Comparison of ENCODE assay signal across 15 mouse cellular contexts in genomic region chr3:19828518-19829246, GRCm38 (mm10).
"Had no signal": no experiment of that assay in that cellular context is flagged by ENCODE, and none has a peak within 500 bp of the region (broad histone marks: within the 10 kb centered on the region; RNA-seq: fewer than 3 reads in every experiment).

No protein-coding gene starts in this region.

- H3K27ac ChIP-seq: limb, embryonic 12.5 days; liver, embryonic 13.5 days; stomach, postnatal 0 days had no signal

- H3K27me3 ChIP-seq: limb, embryonic 12.5 days; liver, embryonic 13.5 days had no signal

- H3K4me3 ChIP-seq: limb, embryonic 12.5 days; liver, embryonic 13.5 days; myocyte had no signal

- H3K4me2 ChIP-seq: limb, embryonic 12.5 days; liver, embryonic 13.5 days; midbrain, embryonic 11.5 days had no signal

- H3K9ac ChIP-seq: limb, embryonic 12.5 days; liver, embryonic 13.5 days; liver, postnatal 0 days had no signal

- H3K36me3 ChIP-seq: limb, embryonic 12.5 days; liver, embryonic 13.5 days had no signal

- ATAC-seq: intestine, postnatal 0 days; liver, postnatal 0 days had no signal

- H3K9me3 ChIP-seq: limb, embryonic 12.5 days; liver, embryonic 13.5 days had no signal

- DNase-seq: kidney, adult 8-10 months; kidney, postnatal 25 days; layer of hippocampus, adult 9-11 months; layer of hippocampus, postnatal 36 days; liver; liver, embryonic 13.5 days; liver, postnatal 0 days; right cerebral cortex, adult 18-20 months; right cerebral cortex, postnatal 25 days; thymus, postnatal 4 days had no signal

- H3K4me1 ChIP-seq: limb, embryonic 12.5 days; liver, embryonic 13.5 days had no signal
